Mouse (Mus musculus): ENCODE data around the gene Abcb11. TPM values are rescaled to one million over a fixed set of nuclear protein-coding genes. Genes with fewer than 3 reads are reported as not detected.
A peak's percentile ranks its signal among the peaks of the same experiment; 100 is the strongest.

Abcb11 gene
- polyA plus RNA-seq, 1 experiment from 2014 or later, result 0.17 TPM

DNA sequence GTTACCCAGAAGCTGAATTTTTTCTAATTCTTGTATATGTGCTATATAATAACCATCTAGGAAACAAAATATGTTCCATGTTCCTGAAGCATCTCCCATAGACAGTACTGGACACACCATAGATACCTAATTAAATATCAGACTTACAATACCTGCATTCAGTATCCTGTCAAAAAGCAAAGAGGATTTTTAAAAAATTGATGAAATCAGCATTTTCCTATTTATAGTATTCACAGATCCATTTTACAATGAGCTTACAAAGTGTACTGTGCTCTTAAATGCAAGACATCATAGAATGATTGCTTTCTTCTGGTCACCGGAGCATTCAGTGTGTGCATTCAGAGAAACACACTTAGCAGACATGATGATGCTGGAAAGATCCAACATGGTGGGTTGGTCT, 95.3 kb downstream of the Abcb11 start:
- Histone ChIP-seq H3K9ac (replicated peaks) (no peak overlapping the region), H3K9me3 (replicated peaks) (no peaks in the 10 kb centered on the region), H3K27ac (replicated peaks) (no peak overlapping the region), H3K27me3 (replicated peaks) (no peaks in the 10 kb centered on the region), H3K4me2 (no peak overlapping the region), H3K36me3 (no peaks in the 10 kb centered on the region), H3K4me3 (replicated peaks) (no peak overlapping the region), H3K4me1 (no peaks in the 10 kb centered on the region)
- WGBS, result 98% methylated on average over 1 of the region's 1 CpGs
- ATAC-seq (ENCODE audit: low FRiP score), result no peak

DNA sequence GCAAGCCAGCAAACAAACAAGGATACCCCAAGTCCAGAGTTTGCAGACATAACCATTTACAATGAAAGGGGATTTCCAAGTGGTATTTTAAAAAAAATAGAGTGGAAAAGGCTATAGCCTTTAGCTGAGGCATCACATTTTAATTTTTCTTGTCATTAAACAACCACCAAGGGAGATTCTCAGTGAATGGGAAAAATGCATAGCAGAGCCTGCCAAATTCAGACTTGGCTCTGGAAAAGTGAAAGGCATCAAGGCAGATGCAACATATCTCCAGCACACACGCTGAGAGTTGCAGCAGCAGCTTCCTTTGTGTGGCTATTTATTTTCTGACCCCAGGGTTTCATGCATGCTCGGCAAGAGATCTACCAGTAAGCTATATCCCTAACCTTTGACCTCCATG, 97.5 kb downstream of the Abcb11 start:
- H3K4me1 ChIP-seq, result no peaks in the 10 kb centered on the region
- H3K4me3 ChIP-seq (replicated peaks), result no peak overlapping the region
- no peak overlapping the region for H3K27ac ChIP-seq (replicated peaks)
- no peaks in the 10 kb centered on the region for H3K27me3 ChIP-seq (replicated peaks)
- H3K36me3 ChIP-seq, result no peaks in the 10 kb centered on the region
- no peak overlapping the region for H3K9ac ChIP-seq (replicated peaks)
- no peak for ATAC-seq (ENCODE audit: low FRiP score)
- H3K4me2 ChIP-seq, result no peak overlapping the region
- H3K9me3 ChIP-seq (replicated peaks), result no peaks in the 10 kb centered on the region
- 32% methylated on average over 2 of the region's 2 CpGs for WGBS

GRCm38 (mm10) chr2:69239315-69239714, 103.1 kb downstream of the Abcb11 start:
- WGBS, result 68% methylated on average over 9 of the region's 9 CpGs
- Histone ChIP-seq H3K4me3 (replicated peaks) (no peak overlapping the region), H3K27ac (replicated peaks) (no peak overlapping the region), H3K4me1 (no peaks in the 10 kb centered on the region), H3K9ac (replicated peaks) (no peak overlapping the region), H3K36me3 (no peaks in the 10 kb centered on the region), H3K27me3 (replicated peaks) (no peaks in the 10 kb centered on the region), H3K4me2 (no peak overlapping the region), H3K9me3 (replicated peaks) (no peaks in the 10 kb centered on the region)
- no peak for ATAC-seq (ENCODE audit: low FRiP score)

DNA sequence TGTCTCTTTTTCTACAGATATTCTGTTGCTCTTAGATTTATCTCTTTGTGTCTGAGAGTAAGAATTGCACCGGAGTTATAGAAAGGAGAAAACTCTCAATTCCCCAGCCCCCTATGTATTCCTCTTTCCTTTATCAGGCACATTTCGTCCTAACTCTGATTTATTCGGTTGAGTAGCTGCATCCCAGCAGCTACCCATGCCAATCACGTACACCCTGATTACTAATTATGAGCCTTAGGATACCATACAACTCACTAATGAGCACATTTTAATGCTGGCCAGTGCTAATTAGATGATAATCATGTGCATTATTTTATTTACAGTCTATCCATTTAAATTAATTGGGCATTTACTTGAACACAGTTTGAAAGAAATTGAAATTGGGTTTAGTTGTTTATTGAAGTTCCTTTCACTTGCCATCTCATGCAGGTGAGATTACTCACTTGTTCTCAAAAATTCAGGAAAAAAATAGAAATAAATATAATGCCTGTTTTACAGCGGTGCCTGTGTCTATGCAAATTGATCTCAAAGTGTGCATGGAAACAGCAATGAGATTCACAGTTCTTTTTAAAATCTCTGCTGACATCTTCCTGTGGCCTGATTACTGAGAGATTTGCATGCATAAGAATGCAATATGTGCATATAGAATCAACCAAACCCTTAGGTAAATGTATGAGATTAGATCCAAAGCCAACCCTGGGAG, 107.3 kb downstream of the Abcb11 start:
- Histone ChIP-seq H3K27me3 (replicated peaks) (no peaks in the 10 kb centered on the region), H3K4me3 (replicated peaks) (no peak overlapping the region), H3K4me1 (no peaks in the 10 kb centered on the region), H3K4me2 (no peak overlapping the region), H3K27ac (replicated peaks) (no peak overlapping the region), H3K36me3 (no peaks in the 10 kb centered on the region), H3K9ac (replicated peaks) (no peak overlapping the region), H3K9me3 (replicated peaks) (no peaks in the 10 kb centered on the region)
- ATAC-seq (ENCODE audit: low FRiP score), result no peak
- 32% methylated on average over 5 of the region's 5 CpGs for WGBS

DNA sequence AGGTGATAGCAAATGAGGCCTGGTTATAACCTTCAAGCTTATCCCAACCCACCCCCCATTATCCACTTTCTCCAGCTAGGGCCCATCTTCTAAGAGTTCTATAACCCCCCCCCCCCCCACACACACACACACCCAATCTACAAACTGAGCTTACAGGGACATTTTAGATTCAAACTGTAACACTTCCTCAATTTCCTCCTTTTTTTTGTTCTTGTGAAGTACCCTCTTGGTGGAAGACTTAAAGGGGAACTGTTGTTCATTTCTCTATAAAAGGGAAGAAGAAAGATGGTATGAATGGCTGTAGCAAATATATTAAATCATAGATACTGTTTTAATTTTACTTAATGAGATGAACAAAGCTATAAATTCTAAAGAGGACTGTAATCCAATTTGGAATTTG, 110.3 kb downstream of the Abcb11 start:
- Histone ChIP-seq H3K27ac (replicated peaks) (no peak overlapping the region), H3K4me1 (no peaks in the 10 kb centered on the region), H3K9ac (replicated peaks) (no peak overlapping the region), H3K4me3 (replicated peaks) (no peak overlapping the region), H3K4me2 (no peak overlapping the region), H3K27me3 (replicated peaks) (no peaks in the 10 kb centered on the region), H3K36me3 (no peaks in the 10 kb centered on the region), H3K9me3 (replicated peaks) (no peaks in the 10 kb centered on the region)
- ATAC-seq (ENCODE audit: low FRiP score), result no peak

GRCm38 (mm10) chr2:69230137-69230536, 112.3 kb downstream of the Abcb11 start:
- WGBS, result 84% methylated on average over 2 of the region's 2 CpGs
- no peak for ATAC-seq (ENCODE audit: low FRiP score)
- no peaks in the 10 kb centered on the region for H3K27me3 ChIP-seq (replicated peaks)
- H3K36me3 ChIP-seq, result no peaks in the 10 kb centered on the region
- H3K4me1 ChIP-seq, result no peaks in the 10 kb centered on the region
- no peak overlapping the region for H3K4me3 ChIP-seq (replicated peaks)
- no peak overlapping the region for H3K27ac ChIP-seq (replicated peaks)
- H3K9ac ChIP-seq (replicated peaks), result no peak overlapping the region
- no peak overlapping the region for H3K4me2 ChIP-seq
- no peaks in the 10 kb centered on the region for H3K9me3 ChIP-seq (replicated peaks)

GRCm38 (mm10) chr2:69228635-69229034, 113.8 kb downstream of the Abcb11 start:
- no peak for ATAC-seq (ENCODE audit: low FRiP score)
- Histone ChIP-seq H3K27ac (replicated peaks) (peak overlapping the region; percentile 30; the same call in 1 of the 2 replicates), H3K36me3 (no peaks in the 10 kb centered on the region), H3K27me3 (replicated peaks) (no peaks in the 10 kb centered on the region), H3K4me2 (no peak overlapping the region), H3K9ac (replicated peaks) (no peak overlapping the region), H3K4me3 (replicated peaks) (no peak overlapping the region), H3K4me1 (no peaks in the 10 kb centered on the region), H3K9me3 (replicated peaks) (no peaks in the 10 kb centered on the region)
- 53% methylated on average over 6 of the region's 6 CpGs for WGBS

DNA sequence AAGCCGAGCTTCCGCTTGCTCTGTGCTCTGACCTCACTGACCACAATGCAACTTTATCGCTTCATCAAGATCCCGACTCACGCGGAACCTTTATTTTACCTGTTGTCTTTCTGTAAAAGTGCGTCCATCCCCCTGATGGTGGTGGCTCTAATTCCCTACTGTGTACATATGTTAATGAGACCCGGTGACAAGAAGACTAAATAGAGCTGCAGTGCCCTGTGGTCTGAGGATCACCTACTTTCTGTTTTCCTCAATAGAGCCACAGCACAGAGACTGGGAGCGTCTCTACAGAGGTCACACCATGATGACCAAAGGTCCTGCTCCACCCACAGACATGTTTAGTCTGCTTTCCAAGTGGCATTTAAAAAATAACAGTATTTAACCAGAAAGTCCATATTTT, 115.5 kb downstream of the Abcb11 start:
- Histone ChIP-seq H3K27me3 (replicated peaks) (no peaks in the 10 kb centered on the region), H3K9ac (replicated peaks) (no peak overlapping the region), H3K9me3 (replicated peaks) (no peaks in the 10 kb centered on the region), H3K36me3 (no peaks in the 10 kb centered on the region), H3K4me3 (replicated peaks) (no peak overlapping the region), H3K4me2 (no peak overlapping the region), H3K4me1 (peaks cover 5% of the 10 kb centered on the region; the same call in 1 of the 2 replicates), H3K27ac (replicated peaks) (no peak overlapping the region)
- 95% methylated on average over 9 of the region's 9 CpGs for WGBS
- ATAC-seq (ENCODE audit: low FRiP score), result no peak

DNA sequence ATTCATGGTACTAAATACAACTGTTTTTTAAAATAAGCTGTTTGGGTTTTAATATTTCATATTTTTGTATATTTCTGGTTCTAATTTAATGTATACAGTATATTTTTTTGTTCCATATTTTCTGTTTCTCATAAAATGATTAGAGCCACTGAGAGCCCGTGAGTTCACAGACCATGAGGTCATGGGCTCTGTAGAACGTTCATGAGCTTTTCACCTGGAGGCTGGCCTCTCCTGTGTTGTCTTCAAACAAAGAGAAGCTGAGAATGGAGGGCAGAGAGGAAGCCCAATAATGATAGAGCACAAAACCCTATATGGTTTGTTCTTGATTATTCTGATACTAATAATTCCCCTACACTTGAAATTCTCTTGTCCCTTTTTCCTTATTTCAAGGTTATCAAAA, 117.7 kb downstream of the Abcb11 start:
- 68% methylated on average over 2 of the region's 2 CpGs for WGBS
- peaks cover 5% of the 10 kb centered on the region; the same call in 1 of the 2 replicates for H3K4me1 ChIP-seq
- no peak for ATAC-seq (ENCODE audit: low FRiP score)
- H3K9me3 ChIP-seq (replicated peaks), result no peaks in the 10 kb centered on the region
- no peak overlapping the region for H3K4me3 ChIP-seq (replicated peaks)
- no peaks in the 10 kb centered on the region for H3K27me3 ChIP-seq (replicated peaks)
- no peaks in the 10 kb centered on the region for H3K36me3 ChIP-seq
- H3K4me2 ChIP-seq, result no peak overlapping the region
- no peak overlapping the region for H3K27ac ChIP-seq (replicated peaks)
- H3K9ac ChIP-seq (replicated peaks), result no peak overlapping the region

GRCm38 (mm10) chr2:69222815-69223214, 119.6 kb downstream of the Abcb11 start:
- Histone ChIP-seq H3K4me1 (peaks cover 5% of the 10 kb centered on the region; the same call in 1 of the 2 replicates), H3K27ac (replicated peaks) (no peak overlapping the region), H3K9me3 (replicated peaks) (no peaks in the 10 kb centered on the region), H3K36me3 (no peaks in the 10 kb centered on the region), H3K4me3 (replicated peaks) (no peak overlapping the region), H3K27me3 (replicated peaks) (no peaks in the 10 kb centered on the region), H3K9ac (replicated peaks) (no peak overlapping the region), H3K4me2 (no peak overlapping the region)
- 36% methylated on average over 10 of the region's 10 CpGs for WGBS
- ATAC-seq (ENCODE audit: low FRiP score), result no peak

DNA sequence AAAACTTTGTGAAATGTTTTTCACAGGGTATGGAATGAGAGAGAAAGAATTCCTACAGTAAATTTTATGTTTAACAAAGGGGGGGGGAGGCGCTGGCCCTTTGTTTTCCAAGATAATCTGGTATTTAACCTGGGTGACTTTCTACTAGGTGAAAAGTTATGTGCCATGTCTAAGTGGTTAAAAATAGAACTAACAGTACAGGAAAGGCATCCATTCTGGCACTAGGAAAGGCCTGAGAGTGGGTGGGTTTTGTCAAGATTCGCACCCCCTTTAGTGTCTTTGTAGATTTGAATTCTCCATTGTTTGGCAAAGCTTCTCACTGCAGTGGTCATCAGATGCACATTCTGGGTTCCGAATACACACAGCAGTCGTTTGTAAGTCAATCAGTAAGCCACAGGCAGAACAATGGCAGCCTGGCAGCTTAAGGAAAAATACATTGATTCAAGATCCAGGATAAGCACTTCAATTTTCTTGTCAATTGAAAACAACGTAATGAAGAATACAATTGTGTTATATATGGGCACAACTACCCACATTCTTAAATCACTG, 120.5 kb downstream of the Abcb11 start:
- H3K4me1 ChIP-seq, result peaks cover 5% of the 10 kb centered on the region; the same call in 1 of the 2 replicates
- H3K36me3 ChIP-seq, result no peaks in the 10 kb centered on the region
- H3K27me3 ChIP-seq (replicated peaks), result no peaks in the 10 kb centered on the region
- no peak for ATAC-seq (ENCODE audit: low FRiP score)
- WGBS, result 41% methylated on average over 5 of the region's 5 CpGs
- H3K9ac ChIP-seq (replicated peaks), result no peak overlapping the region
- no peak overlapping the region for H3K27ac ChIP-seq (replicated peaks)
- H3K4me2 ChIP-seq, result no peak overlapping the region
- H3K9me3 ChIP-seq (replicated peaks), result no peaks in the 10 kb centered on the region
- no peak overlapping the region for H3K4me3 ChIP-seq (replicated peaks)

DNA sequence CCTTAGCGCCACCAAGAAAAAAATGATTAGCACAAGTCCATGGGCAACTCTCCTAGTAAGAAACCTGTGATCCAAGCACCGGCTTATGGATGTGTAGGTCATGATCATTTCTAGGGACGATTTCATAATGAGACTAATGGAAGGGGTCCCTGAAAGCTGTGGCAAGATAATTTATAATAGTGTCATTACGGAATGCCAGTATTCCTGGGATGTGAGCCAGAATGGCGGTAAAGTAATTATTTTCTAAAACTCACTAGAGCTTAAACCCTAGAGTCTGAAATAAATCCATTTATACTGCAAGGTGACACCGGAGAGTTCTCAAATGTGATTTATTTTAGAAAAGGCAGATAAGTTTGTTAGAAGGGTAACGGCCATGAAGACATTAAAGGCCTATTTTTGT, 127.2 kb downstream of the Abcb11 start:
- Histone ChIP-seq H3K36me3 (no peaks in the 10 kb centered on the region), H3K27ac (replicated peaks) (no peak overlapping the region), H3K9me3 (replicated peaks) (no peaks in the 10 kb centered on the region), H3K4me2 (no peak overlapping the region), H3K4me3 (replicated peaks) (no peak overlapping the region), H3K4me1 (no peaks in the 10 kb centered on the region), H3K9ac (replicated peaks) (no peak overlapping the region), H3K27me3 (replicated peaks) (no peaks in the 10 kb centered on the region)
- ATAC-seq (ENCODE audit: low FRiP score), result no peak
- 46% methylated on average over 7 of the region's 7 CpGs for WGBS
